Mouse (Mus musculus): ENCODE measurements around the gene Rac1.
A peak's percentile ranks its signal among the peaks of the same experiment; 100 is the strongest.
"Not testable (repeated sequence)": the region's sequence is repeated elsewhere in the genome, so short reads cannot be mapped to it uniquely, and the experiment has no call there.

Rac1 gene

DNA sequence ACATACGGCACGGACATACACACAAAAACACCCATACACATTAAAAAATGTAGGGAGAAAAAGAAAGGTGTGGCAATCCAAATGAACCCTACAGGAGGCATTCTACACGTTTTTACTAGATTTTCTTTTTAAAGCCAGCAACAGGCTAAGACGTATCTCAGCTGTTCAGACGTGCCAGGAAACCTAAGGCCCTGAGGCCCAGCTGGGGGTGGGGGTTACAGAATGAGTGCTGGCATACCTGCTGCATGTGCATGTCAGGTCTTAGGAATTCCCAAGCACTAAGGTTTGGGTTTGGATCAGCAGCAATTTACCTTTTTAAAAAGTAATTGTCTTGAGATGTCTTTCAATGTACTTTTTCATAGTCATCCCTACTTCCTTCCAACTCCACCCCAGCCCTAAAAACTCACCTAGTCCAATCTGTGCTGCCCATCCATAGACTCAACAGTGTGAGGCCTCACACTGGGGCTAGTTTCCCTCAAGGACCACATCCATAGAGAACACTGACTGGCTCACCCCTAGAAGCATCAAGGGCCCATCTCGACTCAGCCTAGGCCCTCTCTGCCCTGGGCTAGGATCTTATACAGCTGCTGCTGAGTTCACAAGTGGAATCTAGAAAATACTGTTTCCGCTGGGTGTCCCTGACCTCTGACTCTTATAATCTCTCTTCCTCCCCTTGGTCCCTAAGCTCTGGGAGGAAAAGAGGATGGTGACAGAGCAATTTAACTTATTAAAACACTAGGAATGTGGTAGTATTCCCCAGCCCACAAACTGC lies 2.2 kb downstream of the Rac1 start:
- no peak for DNase-seq (ENCODE audit: low spot score)

DNA sequence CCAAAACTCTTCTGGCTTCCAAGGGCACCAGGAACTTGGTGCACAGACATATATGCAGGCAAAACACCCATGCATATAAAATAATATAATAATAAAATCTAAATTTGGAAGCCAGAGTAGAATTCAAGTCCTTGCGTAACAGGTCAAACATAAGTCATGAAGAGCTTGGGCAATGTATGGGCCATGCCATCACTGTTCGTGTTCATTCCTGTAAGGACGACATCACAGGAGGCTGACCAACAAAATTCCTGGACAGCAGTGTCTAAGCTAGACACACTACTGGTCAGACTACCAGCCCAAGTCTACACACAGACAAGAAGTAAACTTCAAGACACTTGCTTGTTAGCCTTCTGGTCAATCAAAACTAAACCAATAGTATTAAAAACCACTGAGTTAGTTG lies 5.0 kb downstream of the Rac1 start:
- no peak for DNase-seq (ENCODE audit: low spot score)

DNA sequence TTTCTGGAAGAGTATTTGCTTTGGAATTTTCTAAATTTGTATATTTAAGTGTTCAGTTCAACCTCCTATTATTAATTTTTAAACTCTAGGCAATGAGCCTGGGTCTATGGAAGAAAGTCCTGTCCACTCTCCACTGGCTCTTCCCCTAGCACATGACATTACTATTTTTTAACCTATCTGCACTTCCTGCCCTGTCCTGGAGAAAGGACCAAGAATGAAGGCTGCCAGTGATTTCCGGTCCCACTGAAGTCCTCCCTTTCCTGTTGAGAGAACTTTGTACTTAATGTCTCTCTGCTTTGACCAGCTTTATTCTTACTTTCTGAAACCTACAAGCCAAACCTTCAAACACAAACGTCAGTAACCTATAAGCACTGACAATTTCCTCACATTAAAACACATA lies 7.4 kb downstream of the Rac1 start:
- DNase-seq (ENCODE audit: low spot score): no peak

DNA sequence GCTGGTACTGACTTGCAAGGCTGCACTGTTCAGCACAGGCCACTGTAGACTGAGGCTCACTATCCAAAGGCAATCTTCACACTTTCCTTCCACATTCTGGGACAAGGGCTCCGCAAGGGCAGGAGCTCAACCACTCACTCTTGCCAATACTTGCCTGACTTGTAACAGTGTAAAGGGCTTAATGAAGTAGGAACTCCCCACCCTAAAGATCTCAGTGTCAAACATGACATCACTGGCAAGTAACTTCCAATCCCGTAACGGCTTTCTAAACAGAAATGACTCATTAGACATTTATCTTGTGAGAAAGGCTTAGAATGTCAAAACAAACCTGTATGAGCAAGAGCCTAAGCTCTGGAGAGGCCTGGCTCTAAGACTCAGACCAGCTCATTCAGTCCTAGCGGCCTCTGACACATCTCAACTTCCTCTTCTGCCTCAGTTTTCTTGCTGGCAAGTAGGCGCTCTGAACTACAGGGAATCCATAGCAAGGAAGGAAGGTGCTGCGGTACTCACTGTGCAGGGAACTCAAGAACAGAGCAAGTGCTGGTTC lies 9.7 kb downstream of the Rac1 start:
- DNase-seq (ENCODE audit: low spot score): peak; percentile 82

DNA sequence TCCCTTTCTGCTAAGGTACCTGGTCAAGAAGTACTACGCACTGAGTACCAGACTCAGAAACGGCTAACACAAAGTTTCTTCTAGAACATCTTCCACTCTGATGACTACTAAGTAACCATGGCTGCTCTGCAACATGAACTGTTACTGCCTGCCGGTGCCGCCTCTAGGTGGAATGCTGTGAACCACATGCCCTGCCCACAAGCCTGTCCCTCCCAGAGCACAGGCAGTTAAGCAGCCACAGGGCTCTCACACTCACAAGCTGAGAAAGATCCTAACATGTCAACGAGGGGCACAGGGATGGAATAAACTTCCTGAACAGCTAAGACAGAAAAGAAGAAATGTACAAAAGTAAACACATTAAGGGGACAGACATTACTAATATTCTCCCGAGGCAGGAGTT lies 10.4 kb downstream of the Rac1 start:
- peak; percentile 33 for DNase-seq (ENCODE audit: low spot score)

DNA sequence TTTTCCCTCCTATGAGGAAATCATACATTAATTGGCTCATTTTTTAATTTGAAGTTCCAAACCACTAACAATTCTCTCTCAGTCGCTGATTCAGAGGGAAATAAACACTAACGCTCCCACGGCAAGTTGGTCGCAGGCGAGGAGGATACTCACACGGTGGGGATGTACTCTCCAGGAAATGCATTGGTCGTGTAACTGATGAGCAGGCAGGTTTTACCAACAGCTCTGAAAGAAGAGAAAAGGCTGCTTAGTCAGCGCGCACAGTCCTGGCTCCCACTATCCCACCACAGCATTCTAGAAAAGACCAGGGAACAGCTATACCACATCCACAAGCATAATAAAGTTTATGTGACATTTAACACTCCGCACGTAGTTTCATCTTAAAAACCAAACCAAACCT lies 10.8 kb downstream of the Rac1 start:
- DNase-seq (ENCODE audit: low spot score): no peak

DNA sequence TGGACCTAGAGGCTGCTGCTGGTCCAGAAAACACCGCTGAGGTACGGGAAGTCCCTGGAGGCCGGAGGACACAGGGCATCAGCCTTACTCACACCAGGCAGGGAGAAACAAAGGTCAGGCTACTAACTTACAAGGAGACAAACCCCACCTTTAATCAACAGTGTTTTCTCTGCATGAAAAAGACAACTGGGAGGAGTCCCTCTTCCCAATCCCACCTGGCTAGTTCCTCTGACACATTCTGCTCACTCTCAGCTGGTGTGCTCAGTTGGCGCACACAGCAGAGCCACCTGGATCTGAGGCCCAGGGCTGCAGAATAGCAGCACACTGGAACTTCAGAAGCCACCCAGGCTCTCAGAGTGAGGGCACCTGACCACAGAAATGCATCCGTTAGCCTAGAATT lies 13.0 kb downstream of the Rac1 start:
- DNase-seq (ENCODE audit: low spot score): no peak

DNA sequence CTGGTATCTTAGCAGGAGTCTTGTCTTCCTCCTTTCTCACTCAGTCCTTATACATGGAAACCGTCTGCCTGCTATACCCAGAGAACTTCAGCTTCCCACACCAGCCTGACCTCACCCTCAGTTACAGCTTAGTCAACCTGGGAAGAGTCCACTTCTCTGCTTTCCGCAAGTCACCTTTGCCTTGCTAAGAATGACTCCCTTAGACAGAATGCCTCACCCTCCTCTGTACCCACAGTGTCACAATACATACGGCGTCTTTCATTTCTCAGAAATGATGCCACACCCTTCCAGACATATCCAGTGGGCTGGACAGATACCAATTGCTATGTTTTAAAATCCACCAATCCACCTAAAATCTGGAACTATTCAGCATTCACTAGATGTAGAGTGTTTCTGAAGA lies 15.5 kb downstream of the Rac1 start:
- no peak for DNase-seq (ENCODE audit: low spot score)

DNA sequence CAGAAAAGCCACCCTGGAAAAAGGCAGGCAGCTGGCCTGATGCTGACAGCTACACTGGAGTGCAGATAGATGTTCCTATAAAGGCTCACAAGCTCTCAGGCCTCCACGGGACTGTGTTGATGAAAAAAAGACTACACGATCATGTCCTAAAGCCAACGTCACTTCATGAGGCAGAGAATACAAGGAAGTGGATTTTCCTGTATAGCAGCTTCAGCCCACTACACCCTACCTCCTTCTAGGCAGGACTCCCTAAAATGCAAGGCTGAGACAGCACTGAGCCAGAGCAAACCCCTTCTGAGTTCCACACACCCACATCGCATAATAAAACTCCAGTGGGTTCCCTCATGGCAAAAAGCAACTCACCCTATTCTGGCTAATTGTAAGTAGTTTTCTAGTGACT lies 16.3 kb downstream of the Rac1 start:
- no peak for DNase-seq (ENCODE audit: low spot score)

DNA sequence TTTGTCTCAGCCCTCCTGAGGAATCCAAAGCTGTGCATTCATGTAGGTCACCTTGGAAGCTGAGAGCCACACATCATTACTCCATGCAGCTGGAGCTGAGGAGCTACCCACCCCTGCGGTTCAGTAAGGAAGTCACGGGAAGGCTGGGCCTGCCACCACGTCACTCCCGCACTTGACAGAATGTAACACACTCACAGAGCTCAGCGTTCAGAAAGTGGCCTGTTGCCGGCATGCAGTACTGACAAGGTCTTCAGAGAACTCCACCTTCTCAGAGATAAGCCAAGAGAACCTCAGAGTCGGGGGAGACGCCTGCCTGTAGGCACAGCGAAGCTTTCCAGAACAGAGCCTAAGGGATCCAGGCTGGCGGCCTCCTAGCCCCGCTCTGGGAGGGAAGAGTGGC lies 18.1 kb downstream of the Rac1 start:
- DNase-seq (ENCODE audit: low spot score): no peak

DNA sequence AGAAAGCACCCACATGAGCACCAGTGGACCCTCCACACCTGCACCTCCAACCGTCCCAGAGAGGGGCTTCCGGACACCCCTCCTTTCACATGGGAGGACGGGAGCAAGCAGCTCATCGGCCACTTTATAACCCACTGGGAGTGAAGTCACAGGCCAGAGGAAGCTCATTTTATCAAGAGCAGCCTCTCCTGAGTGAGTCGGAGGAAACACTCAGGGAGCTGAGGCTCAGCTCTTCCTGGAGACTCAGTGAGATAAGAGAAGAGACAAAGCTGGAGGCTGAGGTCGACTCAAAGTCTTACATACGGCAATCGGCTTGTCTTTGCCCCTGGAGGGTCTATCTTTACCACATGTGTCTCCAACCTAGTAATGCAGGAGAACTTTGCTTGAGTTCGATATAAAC lies 18.5 kb downstream of the Rac1 start:
- no peak for DNase-seq (ENCODE audit: low spot score)

DNA sequence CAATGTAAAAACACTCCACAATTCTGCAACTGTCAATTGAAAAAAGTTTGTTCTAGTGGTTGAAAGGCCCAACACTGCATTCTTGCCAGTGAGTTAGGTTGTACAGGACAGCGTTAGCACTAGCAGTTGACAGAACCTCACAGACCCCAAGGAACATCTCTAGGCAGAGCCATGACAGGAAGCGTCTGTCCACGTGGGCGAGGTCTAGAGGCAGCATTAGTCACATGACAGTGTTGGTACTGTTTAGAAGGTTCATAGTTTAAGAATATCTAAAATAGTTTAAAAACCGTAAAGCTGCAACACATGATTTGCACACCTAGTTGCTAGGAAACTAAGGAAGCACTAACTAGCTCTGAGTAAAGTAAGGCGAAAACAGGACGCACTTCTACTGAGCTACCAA lies 22.3 kb downstream of the Rac1 start:
- DNase-seq (ENCODE audit: low spot score): no peak

DNA sequence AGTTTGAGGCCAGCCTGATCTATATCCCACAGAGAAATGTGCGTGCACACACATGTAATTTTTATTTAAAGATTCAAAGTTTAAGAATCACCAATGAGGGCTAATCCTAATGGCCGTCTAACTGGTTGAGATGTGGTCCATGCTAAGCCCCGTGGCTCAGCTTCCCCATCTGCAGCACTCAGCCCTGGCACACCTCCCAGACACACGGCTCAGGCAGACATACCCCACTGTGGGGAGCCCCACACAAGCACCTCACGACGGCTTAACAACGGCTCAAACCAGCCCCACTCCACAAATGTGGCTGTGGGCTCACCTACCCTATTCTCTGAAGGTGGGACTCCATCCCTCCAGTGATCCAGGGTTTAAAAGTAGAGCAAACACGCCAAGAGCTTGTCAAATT lies 22.8 kb downstream of the Rac1 start:
- no peak for DNase-seq (ENCODE audit: low spot score)

DNA sequence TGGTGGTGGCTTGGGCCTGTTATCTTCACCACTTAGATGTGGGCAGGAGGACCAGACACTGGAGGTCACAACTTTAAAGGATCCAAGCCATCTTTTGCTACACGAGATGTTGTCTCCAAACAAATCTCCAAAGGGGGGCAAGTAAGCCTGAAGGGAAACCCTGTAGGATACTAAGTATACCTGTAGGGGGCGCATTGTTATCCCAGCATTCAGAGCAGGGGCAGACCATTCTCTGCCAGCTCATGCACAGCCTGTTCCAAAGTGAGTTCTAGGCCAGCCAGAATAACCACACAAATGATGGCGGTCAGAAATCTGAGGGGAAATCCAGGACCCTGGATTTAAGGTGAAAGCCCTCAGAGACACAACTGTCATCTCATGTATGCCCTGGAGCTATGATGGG lies 23.4 kb downstream of the Rac1 start:
- DNase-seq (ENCODE audit: low spot score): peak; percentile 46

DNA sequence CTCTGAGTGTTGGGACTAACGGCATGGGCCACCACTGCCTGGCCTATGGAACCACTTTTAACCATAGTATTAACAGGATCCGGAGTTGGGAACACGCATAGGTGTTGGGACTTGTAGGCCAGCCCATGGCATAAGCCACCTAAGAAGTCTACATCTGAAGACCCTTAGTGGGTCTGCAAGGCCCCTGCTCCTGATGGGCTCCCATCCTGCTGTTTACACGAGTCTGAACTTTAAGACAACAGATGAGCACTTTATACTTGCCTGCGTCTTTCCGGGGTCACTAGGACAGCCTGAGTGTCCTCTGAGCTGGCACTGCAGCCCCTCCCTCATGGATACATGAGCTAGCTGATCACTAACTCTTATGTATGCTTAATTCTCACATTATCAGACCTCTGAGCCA lies 24.1 kb downstream of the Rac1 start:
- no peak for DNase-seq (ENCODE audit: low spot score)

DNA sequence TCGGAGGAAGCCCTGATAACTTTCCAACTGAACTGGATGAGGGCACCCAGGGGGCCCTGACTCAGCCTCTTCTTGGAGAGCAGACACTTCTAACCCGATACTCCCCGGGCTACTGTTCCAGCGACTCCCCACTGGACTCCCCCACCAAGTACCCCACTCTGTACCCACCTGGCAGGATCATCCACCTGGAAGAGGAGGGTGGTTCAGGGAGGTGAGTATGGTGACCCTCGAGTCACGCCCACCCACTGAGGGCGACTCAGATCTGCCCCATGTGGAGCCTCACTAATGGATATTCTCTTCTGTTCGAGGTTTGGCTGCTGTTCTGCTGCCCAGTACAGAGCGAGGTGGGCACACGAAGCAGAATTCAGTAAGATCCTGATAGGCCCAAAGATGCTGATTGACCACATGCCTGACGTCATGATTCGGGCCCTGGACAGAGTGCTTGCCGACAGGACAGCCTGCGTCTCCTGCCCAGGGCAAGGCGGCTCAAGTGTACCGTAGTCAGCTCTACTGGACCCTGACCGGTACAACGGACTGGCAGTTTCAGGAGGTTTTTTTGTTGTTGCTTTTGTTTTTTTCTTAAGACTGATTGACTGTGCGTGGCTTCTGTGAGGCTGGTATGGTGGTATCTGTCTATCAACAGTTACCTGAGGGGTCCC lies 24.8 kb downstream of the Rac1 start:
- no peak for DNase-seq (ENCODE audit: low spot score)

DNA sequence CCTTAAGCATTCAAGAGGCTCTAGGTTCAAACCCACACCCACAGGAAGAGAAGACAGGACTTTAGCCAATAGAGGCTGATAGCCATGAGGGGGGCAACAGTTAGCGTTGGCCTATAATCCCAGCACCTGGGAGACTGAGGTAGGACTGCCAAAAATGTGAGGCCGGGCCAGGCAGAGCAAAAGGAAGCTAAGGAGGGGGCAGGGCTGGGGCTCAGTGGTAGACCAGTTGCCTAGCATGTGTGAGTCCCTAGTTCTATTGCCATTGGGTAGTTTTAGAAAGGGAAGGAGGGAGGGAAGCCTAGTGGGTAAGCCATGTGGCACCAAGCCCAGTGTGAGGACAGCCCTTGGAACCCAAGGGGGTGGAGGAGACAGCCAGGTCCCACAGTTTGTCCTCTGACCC lies 26.2 kb downstream of the Rac1 start:
- DNase-seq (ENCODE audit: low spot score): no peak

DNA sequence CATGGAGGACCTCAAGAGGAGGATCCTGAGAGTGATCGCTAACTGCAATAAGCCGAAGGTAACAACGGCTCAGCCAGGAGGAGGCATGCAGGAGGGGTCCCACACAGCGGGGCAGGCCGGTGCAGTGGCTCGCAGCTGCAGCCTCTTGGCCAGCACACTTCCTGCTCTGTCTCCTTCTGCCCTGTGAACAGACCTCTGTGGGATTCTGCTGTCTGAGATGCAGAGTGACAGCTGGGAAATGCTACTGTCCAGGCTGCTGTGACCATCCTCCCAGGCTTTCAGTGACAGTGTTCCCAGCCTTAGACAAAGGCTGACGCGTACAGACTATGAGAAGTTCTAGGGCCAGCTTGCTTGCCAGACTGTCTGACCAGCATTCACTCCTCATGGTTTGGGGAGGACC lies 26.7 kb downstream of the Rac1 start:
- no peak for DNase-seq (ENCODE audit: low spot score)

DNA sequence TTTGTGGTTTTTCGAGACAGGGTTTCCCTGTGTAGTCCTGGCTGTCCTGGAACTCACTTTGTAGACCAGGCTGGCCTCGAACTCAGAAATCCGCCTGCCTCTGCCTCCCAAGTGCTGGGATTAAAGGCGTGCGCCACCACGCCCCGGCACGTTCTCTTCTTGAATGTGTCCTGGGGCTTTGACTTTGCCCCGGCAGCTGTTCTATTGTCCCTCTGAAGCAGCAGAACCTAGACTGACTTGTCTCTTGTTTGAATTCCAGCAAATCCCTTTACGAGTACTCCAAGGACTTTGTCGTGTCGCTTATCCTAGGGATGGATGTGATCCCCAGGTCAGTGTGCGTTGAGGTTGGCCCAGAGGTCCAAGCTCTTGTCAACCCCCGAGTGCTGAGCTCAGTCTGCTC lies 27.1 kb downstream of the Rac1 start:
- not testable (repeated sequence) for DNase-seq (ENCODE audit: low spot score)

DNA sequence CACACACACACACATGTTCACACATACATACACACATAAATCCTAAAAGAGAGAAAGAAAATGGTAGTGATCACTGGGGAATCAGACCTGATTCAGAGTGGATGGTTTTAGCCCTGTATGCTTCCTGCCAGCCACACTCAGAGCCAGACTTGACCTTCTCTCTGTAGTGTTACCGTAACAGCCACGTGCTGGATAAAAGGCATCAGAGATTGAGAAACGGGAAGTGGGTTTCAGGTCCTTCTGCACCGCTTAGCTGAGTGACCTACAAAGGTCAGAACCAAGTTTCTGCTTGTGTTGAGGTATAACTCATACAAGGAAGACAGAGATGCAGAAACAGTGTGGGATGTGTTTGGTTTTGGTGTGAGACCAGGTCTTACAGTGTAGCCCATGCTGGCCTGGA lies 28.1 kb downstream of the Rac1 start:
- DNase-seq (ENCODE audit: low spot score): no peak

DNA sequence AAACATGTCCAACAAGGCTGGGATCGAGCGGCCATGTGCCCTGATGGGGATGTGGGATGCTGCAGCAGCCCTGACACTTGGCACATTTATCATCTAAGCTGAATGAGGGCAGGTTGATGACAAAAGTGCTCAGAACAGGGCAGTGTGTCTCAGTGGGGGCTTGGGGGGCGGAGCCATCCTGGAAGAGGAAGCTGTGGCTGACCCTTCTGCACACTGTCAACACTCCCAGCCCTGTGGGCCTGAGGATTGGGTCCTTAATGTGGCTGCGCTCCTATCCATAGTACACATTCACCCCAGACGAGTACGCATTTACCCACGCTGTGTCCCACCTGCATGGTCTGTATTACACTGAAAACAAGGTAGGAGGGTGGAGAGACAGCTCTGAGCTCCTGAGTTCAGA lies 28.6 kb downstream of the Rac1 start:
- DNase-seq (ENCODE audit: low spot score): no peak

DNA sequence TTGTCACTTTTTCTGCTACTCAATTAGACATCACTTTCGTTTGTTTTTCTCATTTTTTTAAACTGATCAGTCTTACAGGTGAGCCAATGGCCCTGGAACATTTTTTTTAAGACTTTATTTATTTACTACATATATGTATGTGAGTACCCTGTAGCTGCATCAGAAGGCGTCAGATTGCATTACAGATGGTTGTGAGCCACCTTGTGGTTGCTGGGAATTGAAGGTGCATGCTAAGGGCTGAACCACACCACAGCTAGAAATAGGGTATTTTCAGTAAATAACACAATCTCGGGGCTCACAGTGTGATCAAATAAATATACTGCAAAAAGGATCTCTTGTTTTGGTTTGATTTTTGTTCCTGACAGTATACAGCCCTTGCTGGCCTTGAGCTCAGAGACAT lies 30.4 kb downstream of the Rac1 start:
- no peak for DNase-seq (ENCODE audit: low spot score)

DNA sequence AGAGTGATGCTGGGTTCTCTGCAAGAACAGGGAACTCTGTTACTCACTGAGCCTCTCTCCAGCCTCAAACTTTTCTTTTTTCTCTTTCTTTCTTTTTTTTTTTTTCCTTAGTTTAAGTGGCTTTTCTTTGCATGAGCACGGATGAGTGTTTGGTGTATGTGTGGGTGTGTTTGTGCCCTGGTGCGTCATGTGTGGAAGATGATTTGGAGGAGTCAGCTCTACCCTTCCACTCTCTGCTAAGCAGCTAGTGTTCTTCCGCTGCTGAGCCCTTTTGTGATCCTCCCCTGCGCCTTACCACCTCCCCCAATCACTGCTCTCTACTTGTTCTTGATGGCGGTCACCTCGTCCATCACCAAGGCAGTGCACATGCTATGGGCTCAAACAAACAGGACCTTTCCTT lies 32.1 kb downstream of the Rac1 start:
- DNase-seq (ENCODE audit: low spot score): no peak

DNA sequence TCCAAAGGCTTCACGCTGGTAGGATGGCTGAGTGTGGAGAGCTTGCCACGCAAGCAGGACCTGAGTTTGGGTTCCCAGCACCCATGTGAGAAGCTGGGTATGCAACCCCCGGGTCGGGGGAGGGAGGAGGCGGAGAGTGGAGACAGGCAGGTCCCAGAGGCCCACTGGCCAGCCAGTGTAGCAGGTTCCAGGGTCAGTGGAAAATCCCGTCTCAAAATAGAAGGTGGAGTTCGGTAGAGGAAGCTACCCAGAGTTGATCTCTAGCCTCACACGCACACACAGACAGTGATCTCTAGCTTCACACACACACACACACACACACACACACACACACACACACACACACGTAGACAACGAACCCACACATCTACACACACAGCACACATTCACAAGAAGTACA lies 34.7 kb downstream of the Rac1 start:
- DNase-seq (ENCODE audit: low spot score): no peak
